Mouse (Mus musculus) heart, postnatal 0 days (tissue): ENCODE results near the gene Ntn5.

Source experiments
- CTCF ChIP-seq: IDR thresholded peaks from 2 replicates; pipeline ENCODE4 v1.5.1; 2016; ENCODE audit warnings: antibody characterized with exemption, control low read depth, low read depth
- EP300 ChIP-seq: IDR thresholded peaks from 2 replicates; pipeline ENCODE4 v1.6.1; 2016; ENCODE audit warnings: antibody characterized with exemption, low read depth

DNA sequence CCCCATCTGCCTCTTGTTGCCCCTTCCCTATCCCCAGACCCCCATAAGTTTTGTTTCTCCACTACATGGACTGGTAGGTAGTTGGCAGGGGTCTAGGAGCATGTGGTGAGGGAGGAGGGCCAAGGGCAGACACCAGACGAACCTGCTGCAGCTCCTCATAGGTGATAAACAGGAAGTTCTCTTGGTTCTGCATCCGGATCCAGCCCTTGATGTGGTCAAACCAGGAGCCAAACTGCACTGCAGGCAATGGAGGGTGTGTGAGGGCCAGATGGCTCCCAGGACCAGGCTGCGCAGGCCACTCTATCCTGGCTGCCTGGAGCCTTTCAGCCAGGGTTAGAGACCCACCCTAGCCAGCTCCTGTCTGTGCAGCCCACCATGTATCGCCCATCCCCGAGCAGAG lies 49.7 kb downstream of the Ntn5 start:
- TF ChIP-seq CTCF (no peak), EP300 (no peak)
